Mouse (Mus musculus): ENCODE measurements around the gene Tenm2. TPM values are rescaled to one million over a fixed set of nuclear protein-coding genes. Genes with fewer than 3 reads are reported as not detected.

Gene Tenm2
- polyA plus RNA-seq, 1 experiment from 2014 or later, result 3.4 TPM

DNA sequence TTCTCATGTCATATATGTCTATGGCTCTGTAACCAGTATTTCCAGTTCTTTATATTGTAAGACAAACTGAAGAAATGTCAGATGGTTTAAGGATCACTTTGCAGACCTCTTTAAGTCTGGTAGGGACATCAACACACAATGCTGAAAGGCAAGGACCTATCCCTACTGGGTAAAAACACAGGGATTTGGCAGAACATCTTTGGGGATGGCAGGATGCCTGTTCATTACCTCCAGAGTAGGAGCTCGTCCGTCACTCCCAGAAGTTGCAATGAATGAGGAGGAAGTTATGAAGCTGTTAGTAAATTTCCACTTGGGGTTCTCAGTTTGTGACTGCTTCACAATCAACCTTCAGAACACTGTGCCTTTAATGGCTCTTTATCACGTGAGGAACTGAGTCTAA lies 939.2 kb downstream of the Tenm2 start:
- 64% methylated on average over 3 of the region's 3 CpGs for WGBS
- H3K27me3 ChIP-seq (replicated peaks; ENCODE audit: control insufficient read depth, insufficient read depth, low read length), result no peaks in the 10 kb centered on the region

DNA sequence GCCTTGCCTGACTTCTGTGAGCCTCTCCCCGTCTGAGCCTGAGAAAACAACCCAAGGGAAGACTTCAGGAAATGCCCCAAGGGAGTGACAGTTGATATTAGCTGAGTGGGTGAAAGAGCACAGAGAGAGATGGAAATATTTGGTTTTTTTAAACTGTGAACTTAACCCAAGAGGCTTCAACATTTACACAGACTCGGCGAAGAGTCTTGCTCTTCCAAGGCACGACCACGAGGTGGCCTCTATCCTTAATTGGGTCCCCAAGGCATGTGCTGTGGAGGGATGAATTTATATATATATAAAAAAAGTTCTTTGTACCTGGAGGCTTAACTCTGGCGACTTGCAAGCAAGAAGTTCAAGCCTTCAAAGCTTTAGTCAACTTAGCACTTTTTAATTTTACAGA lies 943.6 kb downstream of the Tenm2 start:
- H3K27ac ChIP-seq (replicated peaks; ENCODE audit: low read depth, low read length), result no peak overlapping the region
- no peak overlapping the region for H3K4me2 ChIP-seq (ENCODE audit: low read depth, low read length)
- DNase-seq (ENCODE audit: low spot score) (peak; percentile 38), ATAC-seq (ENCODE audit: low read depth) (0 out of 2 replicates have a peak, but pooled peaks have one; percentile 55)
- 39% methylated on average over 6 of the region's 6 CpGs for WGBS
- H3K27me3 ChIP-seq (replicated peaks; ENCODE audit: control insufficient read depth, insufficient read depth, low read length), result no peaks in the 10 kb centered on the region
- H3K4me3 ChIP-seq (ENCODE audit: low read depth, low read length), result no peak overlapping the region
- no peaks in the 10 kb centered on the region for H3K9me3 ChIP-seq (ENCODE audit: control insufficient read depth, low read length)
- H3K4me1 ChIP-seq (ENCODE audit: control insufficient read depth, insufficient read depth, low read length), result no peaks in the 10 kb centered on the region
- no peak overlapping the region for H3K9ac ChIP-seq (ENCODE audit: low read depth, low read length)
- no peaks in the 10 kb centered on the region for H3K36me3 ChIP-seq (ENCODE audit: control insufficient read depth, insufficient read depth, low read length)

More for the DNA sequence above, 939.2 kb downstream of the Tenm2 start:
- Histone ChIP-seq H3K27ac (replicated peaks; ENCODE audit: low read depth, low read length) (no peak overlapping the region; the same call in 1 of the 2 replicates), H3K9ac (ENCODE audit: low read depth, low read length) (no peak overlapping the region), H3K4me3 (ENCODE audit: low read depth, low read length) (no peak overlapping the region), H3K9me3 (ENCODE audit: control insufficient read depth, low read length) (no peaks in the 10 kb centered on the region), H3K36me3 (ENCODE audit: control insufficient read depth, insufficient read depth, low read length) (no peaks in the 10 kb centered on the region), H3K4me1 (ENCODE audit: control insufficient read depth, insufficient read depth, low read length) (no peaks in the 10 kb centered on the region; the same call in 1 of the 2 replicates), H3K4me2 (ENCODE audit: low read depth, low read length) (no peak overlapping the region)
- DNase-seq (ENCODE audit: low spot score), result peak; percentile 39
- ATAC-seq (ENCODE audit: low read depth), result no peak

GRCm38 (mm10) chr11:36286246-36286645 lies 949.5 kb downstream of the Tenm2 start:
- peak; percentile 70 for DNase-seq (ENCODE audit: low spot score)
- 65% methylated on average over 6 of the region's 6 CpGs for WGBS
- Histone ChIP-seq H3K4me2 (ENCODE audit: low read depth, low read length) (no peak overlapping the region), H3K4me1 (ENCODE audit: control insufficient read depth, insufficient read depth, low read length) (no peaks in the 10 kb centered on the region), H3K9me3 (ENCODE audit: control insufficient read depth, low read length) (no peaks in the 10 kb centered on the region), H3K27ac (replicated peaks; ENCODE audit: low read depth, low read length) (no peak overlapping the region), H3K36me3 (ENCODE audit: control insufficient read depth, insufficient read depth, low read length) (no peaks in the 10 kb centered on the region), H3K9ac (ENCODE audit: low read depth, low read length) (no peak overlapping the region), H3K4me3 (ENCODE audit: low read depth, low read length) (no peak overlapping the region), H3K27me3 (replicated peaks; ENCODE audit: control insufficient read depth, insufficient read depth, low read length) (no peaks in the 10 kb centered on the region)
- peak; percentile 22; the same call in 1 of the 2 replicates for ATAC-seq (ENCODE audit: low read depth)

DNA sequence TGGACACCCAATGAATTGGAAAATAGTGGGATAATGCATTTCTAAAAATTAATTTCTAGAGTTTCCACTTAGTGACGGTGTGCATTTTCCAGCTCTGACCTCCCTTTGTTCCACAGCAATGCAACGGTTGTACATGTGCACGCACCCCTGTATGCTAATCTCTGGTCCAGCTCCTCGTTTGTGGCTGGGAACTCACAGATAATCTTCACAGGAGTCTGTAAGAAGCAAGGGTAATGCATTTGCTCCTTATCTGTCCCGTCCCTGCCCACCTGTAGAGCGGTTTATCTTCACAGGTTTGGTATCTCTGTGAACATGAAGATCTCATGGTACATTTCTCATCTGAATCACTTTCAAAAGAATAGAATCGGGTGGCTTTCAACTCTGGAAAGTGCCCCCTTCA lies 955.2 kb downstream of the Tenm2 start:
- WGBS, result 78% methylated on average over 7 of the region's 7 CpGs

GRCm38 (mm10) chr11:36277903-36278215 lies 957.9 kb downstream of the Tenm2 start:
- WGBS, result 81% methylated on average over 9 of the region's 9 CpGs
- no peaks in the 10 kb centered on the region for H3K9me3 ChIP-seq (ENCODE audit: control insufficient read depth, low read length)
- no peak overlapping the region for H3K4me3 ChIP-seq (ENCODE audit: low read depth, low read length)
- DNase-seq (ENCODE audit: low spot score) (no peak), ATAC-seq (ENCODE audit: low read depth) (no peak)
- peaks cover 12% of the 10 kb centered on the region for H3K4me1 ChIP-seq (ENCODE audit: control insufficient read depth, insufficient read depth, low read length)
- H3K27me3 ChIP-seq (replicated peaks; ENCODE audit: control insufficient read depth, insufficient read depth, low read length), result no peaks in the 10 kb centered on the region
- H3K36me3 ChIP-seq (ENCODE audit: control insufficient read depth, insufficient read depth, low read length), result no peaks in the 10 kb centered on the region
- H3K4me2 ChIP-seq (ENCODE audit: low read depth, low read length), result no peak overlapping the region
- H3K9ac ChIP-seq (ENCODE audit: low read depth, low read length), result no peak overlapping the region
- H3K27ac ChIP-seq (replicated peaks; ENCODE audit: low read depth, low read length), result no peak overlapping the region

More for the DNA sequence above, 955.2 kb downstream of the Tenm2 start:
- no peaks in the 10 kb centered on the region for H3K36me3 ChIP-seq (ENCODE audit: control insufficient read depth, insufficient read depth, low read length)
- no peak overlapping the region for H3K27ac ChIP-seq (replicated peaks; ENCODE audit: low read depth, low read length)
- H3K4me2 ChIP-seq (ENCODE audit: low read depth, low read length), result no peak overlapping the region
- H3K4me1 ChIP-seq (ENCODE audit: control insufficient read depth, insufficient read depth, low read length), result peaks cover 12% of the 10 kb centered on the region
- no peak overlapping the region for H3K4me3 ChIP-seq (ENCODE audit: low read depth, low read length)
- no peak for DNase-seq (ENCODE audit: low spot score)
- no peak overlapping the region for H3K9ac ChIP-seq (ENCODE audit: low read depth, low read length)
- ATAC-seq (ENCODE audit: low read depth), result no peak
- H3K9me3 ChIP-seq (ENCODE audit: control insufficient read depth, low read length), result no peaks in the 10 kb centered on the region
- H3K27me3 ChIP-seq (replicated peaks; ENCODE audit: control insufficient read depth, insufficient read depth, low read length), result no peaks in the 10 kb centered on the region

GRCm38 (mm10) chr11:36277192-36277902 lies 958.4 kb downstream of the Tenm2 start:
- Histone ChIP-seq H3K9me3 (ENCODE audit: control insufficient read depth, low read length) (no peaks in the 10 kb centered on the region), H3K9ac (ENCODE audit: low read depth, low read length) (no peak overlapping the region), H3K4me1 (ENCODE audit: control insufficient read depth, insufficient read depth, low read length) (peaks cover 12% of the 10 kb centered on the region), H3K4me2 (ENCODE audit: low read depth, low read length) (peak overlapping the region; percentile 35), H3K4me3 (ENCODE audit: low read depth, low read length) (no peak overlapping the region; the same call in 1 of the 2 replicates), H3K36me3 (ENCODE audit: control insufficient read depth, insufficient read depth, low read length) (no peaks in the 10 kb centered on the region), H3K27me3 (replicated peaks; ENCODE audit: control insufficient read depth, insufficient read depth, low read length) (no peaks in the 10 kb centered on the region), H3K27ac (replicated peaks; ENCODE audit: low read depth, low read length) (no peak overlapping the region)
- DNase-seq (ENCODE audit: low spot score) (peak; percentile 31), ATAC-seq (ENCODE audit: low read depth) (peak; percentile 69; the same call in 1 of the 2 replicates)
- WGBS, result 56% methylated on average over 20 of the region's 20 CpGs

DNA sequence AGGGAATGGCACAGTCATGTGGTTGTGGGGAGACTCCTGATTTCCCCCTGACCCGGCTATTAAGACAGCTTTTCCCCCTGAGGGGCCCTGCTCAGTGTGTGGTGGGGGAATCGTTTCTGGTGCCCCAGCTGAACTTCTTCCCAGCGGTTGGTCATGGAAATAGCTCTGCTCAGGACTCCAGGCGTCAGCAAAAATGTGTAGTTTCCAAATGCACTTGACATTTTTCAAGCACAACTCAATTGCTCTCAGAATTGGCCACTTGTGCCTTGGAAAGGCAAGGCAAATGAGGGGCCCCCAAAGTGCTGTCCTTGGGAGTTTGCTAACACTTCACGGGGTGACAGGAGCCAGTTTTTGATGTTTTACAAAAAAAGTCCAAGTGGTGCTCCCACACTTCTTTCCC lies 959.7 kb downstream of the Tenm2 start:
- Histone ChIP-seq H3K36me3 (ENCODE audit: control insufficient read depth, insufficient read depth, low read length) (no peaks in the 10 kb centered on the region), H3K27me3 (replicated peaks; ENCODE audit: control insufficient read depth, insufficient read depth, low read length) (no peaks in the 10 kb centered on the region), H3K9me3 (ENCODE audit: control insufficient read depth, low read length) (no peaks in the 10 kb centered on the region), H3K4me3 (ENCODE audit: low read depth, low read length) (no peak overlapping the region), H3K9ac (ENCODE audit: low read depth, low read length) (no peak overlapping the region), H3K4me2 (ENCODE audit: low read depth, low read length) (no peak overlapping the region), H3K4me1 (ENCODE audit: control insufficient read depth, insufficient read depth, low read length) (peaks cover 12% of the 10 kb centered on the region), H3K27ac (replicated peaks; ENCODE audit: low read depth, low read length) (no peak overlapping the region)
- ATAC-seq (ENCODE audit: low read depth), result no peak
- WGBS, result 20% methylated on average over 5 of the region's 5 CpGs
- peak; percentile 40 for DNase-seq (ENCODE audit: low spot score)

- 52% methylated on average over 2 of the region's 2 CpGs for WGBS
- no peak for DNase-seq (ENCODE audit: low spot score)
- ATAC-seq (ENCODE audit: low read depth), result no peak
- Histone ChIP-seq H3K9ac (ENCODE audit: low read depth, low read length) (no peak overlapping the region), H3K4me1 (ENCODE audit: control insufficient read depth, insufficient read depth, low read length) (peaks cover 12% of the 10 kb centered on the region), H3K27ac (replicated peaks; ENCODE audit: low read depth, low read length) (no peak overlapping the region), H3K4me2 (ENCODE audit: low read depth, low read length) (no peak overlapping the region), H3K4me3 (ENCODE audit: low read depth, low read length) (no peak overlapping the region), H3K36me3 (ENCODE audit: control insufficient read depth, insufficient read depth, low read length) (no peaks in the 10 kb centered on the region), H3K9me3 (ENCODE audit: control insufficient read depth, low read length) (no peaks in the 10 kb centered on the region), H3K27me3 (replicated peaks; ENCODE audit: control insufficient read depth, insufficient read depth, low read length) (no peaks in the 10 kb centered on the region)
Observed at GRCm38 (mm10) chr11:36272149-36272548, 963.6 kb downstream of the Tenm2 start.

GRCm38 (mm10) chr11:36269945-36270344 lies 965.8 kb downstream of the Tenm2 start:
- WGBS, result 89% methylated on average over 6 of the region's 6 CpGs
- Histone ChIP-seq H3K27me3 (replicated peaks; ENCODE audit: control insufficient read depth, insufficient read depth, low read length) (no peaks in the 10 kb centered on the region), H3K9ac (ENCODE audit: low read depth, low read length) (no peak overlapping the region), H3K9me3 (ENCODE audit: control insufficient read depth, low read length) (no peaks in the 10 kb centered on the region), H3K36me3 (ENCODE audit: control insufficient read depth, insufficient read depth, low read length) (no peaks in the 10 kb centered on the region), H3K4me3 (ENCODE audit: low read depth, low read length) (no peak overlapping the region), H3K4me2 (ENCODE audit: low read depth, low read length) (no peak overlapping the region), H3K27ac (replicated peaks; ENCODE audit: low read depth, low read length) (no peak overlapping the region), H3K4me1 (ENCODE audit: control insufficient read depth, insufficient read depth, low read length) (no peaks in the 10 kb centered on the region)
- ATAC-seq (ENCODE audit: low read depth) (no peak), DNase-seq (ENCODE audit: low spot score) (no peak)

All from embryonic facial prominence, embryonic 14.5 days (tissue).